Mouse (Mus musculus) gastrocnemius, postnatal 10 days (tissue): ENCODE measurements around the gene Cts6. TPM values are rescaled to one million over a fixed set of nuclear protein-coding genes. Genes with fewer than 3 reads are reported as not detected.
"Not testable (repeated sequence)": the region's sequence is repeated elsewhere in the genome, so short reads cannot be mapped to it uniquely, and the experiment has no call there.

Experiments
- DNase-seq: peaks from one replicate; pipeline ENCODE4 v3.0.0; 2021; ENCODE audit warnings: mixed read lengths
- long read RNA-seq, 2 experiments: library from polyadenylated mRNA; stranded (forward); transcript quantifications; one replicate each; pipeline ENCODE4 v2.0.0; 2021
- total RNA-seq, 2 experiments: library from RNA; stranded (reverse); gene quantifications; 2 replicates each; pipeline ENCODE4 v1.2.3; 2021

Gene Cts6
- not detected for total RNA-seq
- long read RNA-seq, experiment 1, result 0 reads
- long read RNA-seq, experiment 2, result 0 reads

DNA sequence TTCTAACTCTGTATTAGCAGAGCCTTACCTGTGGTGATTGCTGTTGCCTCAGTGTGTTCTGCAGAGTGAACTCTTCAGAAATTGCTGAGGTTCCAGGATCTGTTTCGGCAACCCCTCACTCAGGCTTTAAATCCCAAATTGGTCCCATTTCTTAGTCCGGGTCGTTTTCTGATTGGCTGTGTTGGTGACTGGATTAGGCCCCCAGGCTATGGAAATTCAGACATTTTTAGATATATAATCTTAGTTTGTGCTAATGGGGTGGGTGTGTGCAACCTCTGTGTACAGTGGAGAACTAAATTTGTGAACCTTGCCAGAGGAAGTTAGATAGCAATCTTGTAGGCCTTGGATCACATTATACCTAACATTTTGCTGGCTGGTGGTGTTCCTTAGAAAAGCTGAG lies at the start of gene Cts6:
Gene Cts6, minus strand, starts transcription at position 101 of the 400 bp plus-strand sequence.
- no peak for DNase-seq

- DNase-seq, result peak; percentile 48
Measured at GRCm38 (mm10) chr13:61241076-61241947, 38.1 kb upstream of the Cts6 start.

- DNase-seq, result not testable (repeated sequence)
Measured at GRCm38 (mm10) chr13:61185151-61185933, 17.9 kb downstream of the Cts6 start.

GRCm38 (mm10) chr13:61164622-61165021 lies 38.6 kb downstream of the Cts6 start:
- DNase-seq, result no peak

DNA sequence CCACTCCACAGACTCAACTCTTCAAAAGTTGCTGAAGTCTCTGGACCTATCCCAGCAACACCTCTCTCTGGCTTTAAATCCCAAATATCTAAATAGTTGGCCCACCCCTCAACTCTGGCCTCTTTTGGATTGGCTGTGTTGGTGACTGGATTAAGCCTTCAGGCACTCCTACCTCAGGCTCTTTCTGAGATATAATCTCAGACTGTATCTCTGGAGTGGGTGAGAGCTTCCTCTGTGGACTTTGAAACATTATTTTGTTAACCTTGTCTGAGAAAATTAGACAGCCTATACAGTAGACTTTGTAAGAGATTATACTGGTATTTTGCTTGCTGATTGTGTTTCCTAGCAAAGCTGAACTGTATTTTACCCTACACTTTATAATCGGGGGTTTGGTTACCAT lies 39.1 kb downstream of the Cts6 start, which contains the start of gene Ctsr:
Gene Ctsr, minus strand, starts transcription at position 101 of the 400 bp plus-strand sequence.
- DNase-seq, result no peak

Other genes with a start within 250 kb of the Cts6 start
- gene Ctsj, start 197.5 kb downstream of the Cts6 start, total RNA-seq, result not detected
- gene Ctsq, start 162.8 kb downstream of the Cts6 start, total RNA-seq, result not detected
- not detected for gene Ctsr, start 39.2 kb downstream of the Cts6 start, total RNA-seq
- not detected for gene Cts8, start 51.9 kb upstream of the Cts6 start, total RNA-seq
- gene Gm49398, start 85.4 kb upstream of the Cts6 start, total RNA-seq, result not detected
- gene Cts7, start 154.8 kb upstream of the Cts6 start, total RNA-seq, result not detected